Mouse (Mus musculus): ENCODE results near the gene Akr1c6. TPM values are rescaled to one million over a fixed set of nuclear protein-coding genes. Genes with fewer than 3 reads are reported as not detected.

The Akr1c6 gene
- polyA plus RNA-seq, 1 experiment = not detected

Other genes with a start within 250 kb of the Akr1c6 start
- 10.8 and 13.2 TPM in 2 replicates for gene Akr1c13, start 243.2 kb upstream of the Akr1c6 start, polyA plus RNA-seq (2012; ENCODE audit: insufficient read depth, insufficient read length, missing spikeins)
- not detected in 2 replicates for gene Akr1c19, start 205.6 kb upstream of the Akr1c6 start, polyA plus RNA-seq (2012; ENCODE audit: insufficient read depth, insufficient read length, missing spikeins)
- gene Akr1c12, start 154.9 kb upstream of the Akr1c6 start, polyA plus RNA-seq (2012; ENCODE audit: insufficient read depth, insufficient read length, missing spikeins) = not detected in 2 replicates
- not detected in 2 replicates for gene Akr1c20, start 89.0 kb downstream of the Akr1c6 start, polyA plus RNA-seq (2012; ENCODE audit: insufficient read depth, insufficient read length, missing spikeins)
- not detected in 2 replicates for gene Akr1c21, start 139.8 kb downstream of the Akr1c6 start, polyA plus RNA-seq (2012; ENCODE audit: insufficient read depth, insufficient read length, missing spikeins)
- gene Akr1e1, start 174.9 kb downstream of the Akr1c6 start, polyA plus RNA-seq (2012; ENCODE audit: insufficient read depth, insufficient read length, missing spikeins) = 37.6 and 50.4 TPM in 2 replicates

All from brown adipose tissue, adult 24 weeks (tissue).